Mouse (Mus musculus): Measurements from ENCODE around the gene Hmga2. TPM values are rescaled to one million over a fixed set of nuclear protein-coding genes. Genes with fewer than 3 reads are reported as not detected.
"Not testable (repeated sequence)": the region's sequence is repeated elsewhere in the genome, so short reads cannot be mapped to it uniquely, and the experiment has no call there.

Gene Hmga2
- total RNA-seq, 4 experiments from 2014 or later: not detected

DNA sequence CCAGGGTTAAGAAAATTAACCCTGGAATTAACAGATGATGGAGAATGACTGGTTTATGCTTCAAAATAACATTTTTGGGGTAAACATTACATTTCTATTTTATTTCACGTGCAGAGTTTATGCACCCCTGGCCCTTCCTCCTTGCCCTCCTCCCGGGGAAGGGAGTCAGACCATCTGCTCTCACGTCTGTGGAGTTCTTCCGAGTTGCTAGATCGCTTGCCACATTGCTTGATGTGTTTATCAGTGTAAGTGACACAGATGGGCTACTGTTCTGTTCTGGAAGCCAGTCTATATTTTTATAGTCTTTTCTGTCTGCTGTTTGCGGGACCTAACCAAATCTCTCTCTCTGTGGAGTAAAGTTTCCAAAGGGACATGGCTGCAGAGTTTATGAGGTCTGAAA, 80.7 kb downstream of the Hmga2 start:
- no peak for DNase-seq (ENCODE audit: low spot score)

DNA sequence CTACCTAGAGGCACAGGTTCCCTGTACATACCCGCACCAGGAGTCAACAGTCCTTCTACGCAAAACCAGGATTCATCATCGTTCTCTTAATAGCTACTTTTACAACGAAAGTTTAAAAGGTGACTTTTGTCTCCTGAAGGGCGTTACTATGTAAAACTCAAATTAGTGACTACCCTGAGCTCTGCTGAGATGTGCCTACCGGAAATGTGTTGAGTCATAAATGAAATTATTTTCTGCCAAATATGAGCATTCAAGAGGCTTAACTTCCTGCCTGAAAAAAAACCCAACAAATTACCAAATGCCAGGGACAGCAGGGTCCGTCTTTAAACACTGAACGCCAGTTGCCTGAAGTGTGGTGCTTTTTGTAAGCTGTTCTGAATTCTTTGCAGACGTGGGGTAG, 81.5 kb downstream of the Hmga2 start:
- no peak for DNase-seq (ENCODE audit: low spot score)

DNA sequence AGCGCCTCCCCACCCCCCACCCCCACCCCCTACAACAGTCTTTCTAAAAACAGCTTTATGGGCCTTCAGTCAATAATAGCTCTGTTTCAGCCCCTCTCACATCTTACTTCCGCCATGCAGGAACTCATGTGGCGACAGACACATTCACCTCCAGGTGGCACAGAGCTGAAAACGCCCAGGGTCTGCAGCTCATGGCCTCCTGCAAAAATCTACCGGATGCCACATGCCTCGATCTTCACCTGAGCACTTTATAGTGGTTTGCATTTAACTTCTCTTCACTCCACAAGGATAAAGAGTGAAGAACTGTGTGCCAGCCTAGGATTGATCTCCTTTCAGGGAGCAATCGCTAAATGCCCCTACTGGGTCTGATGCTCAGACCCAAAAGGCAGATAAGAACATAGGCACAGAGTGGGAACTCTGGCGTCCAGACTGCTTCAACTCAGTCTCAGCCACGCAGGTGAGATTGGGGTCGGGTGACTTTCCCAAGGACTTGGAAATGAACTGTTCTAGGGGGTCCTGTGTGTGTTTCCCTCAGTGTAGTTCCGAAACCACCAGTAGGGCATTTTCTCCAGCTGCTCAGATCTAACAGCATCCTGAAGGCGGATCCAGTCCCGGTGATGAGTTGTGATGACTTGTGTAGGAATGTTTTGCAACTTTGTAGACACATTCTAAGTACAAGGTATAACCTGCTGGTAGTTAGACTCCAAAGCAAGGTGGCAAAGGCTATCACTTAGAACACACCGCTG, 84.1 kb downstream of the Hmga2 start:
- DNase-seq (ENCODE audit: low spot score): no peak

DNA sequence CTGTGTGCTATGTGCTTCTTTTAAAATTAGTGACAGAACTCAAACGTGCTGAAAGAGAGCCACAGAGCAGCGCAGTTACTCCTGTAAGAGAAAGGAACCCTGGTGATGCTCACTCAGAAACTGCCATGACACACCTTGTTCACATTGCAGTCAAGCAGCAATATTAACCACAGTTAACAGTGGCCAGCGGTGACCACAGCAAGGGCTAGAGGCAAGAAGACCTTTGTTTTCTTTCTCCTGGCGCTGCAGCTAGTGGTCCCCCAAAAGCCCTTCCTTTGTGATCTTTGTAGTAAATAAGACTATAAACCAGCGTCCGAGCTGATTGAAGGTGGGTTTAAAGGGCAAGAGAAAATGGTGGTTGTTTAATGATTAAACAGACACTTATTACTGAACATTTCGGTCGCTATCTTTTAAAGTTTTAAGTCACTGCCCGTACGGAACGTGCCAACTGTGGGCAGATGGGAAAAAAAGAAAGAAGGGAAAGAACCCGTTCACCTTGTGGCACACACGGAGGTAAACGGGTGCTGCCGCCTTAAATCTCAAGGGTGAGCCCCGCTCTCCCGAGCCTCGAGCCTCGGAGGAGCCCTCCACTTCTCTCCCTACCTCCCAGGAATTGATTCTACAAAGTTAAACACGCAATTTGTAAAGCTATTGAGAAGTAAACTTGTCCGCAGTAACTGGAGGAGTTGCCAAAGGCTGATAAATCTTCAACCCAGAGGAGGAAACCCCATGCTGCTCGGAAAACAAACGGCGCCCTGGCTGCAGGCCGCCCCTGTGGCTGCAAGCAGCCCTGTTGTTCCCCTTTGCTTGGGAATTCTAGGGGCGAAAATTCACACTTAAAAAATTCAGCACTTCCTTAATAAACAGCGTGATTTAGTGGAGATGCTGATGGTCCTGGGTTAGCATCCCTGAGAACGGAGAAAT, 85.1 kb downstream of the Hmga2 start:
- no peak for DNase-seq (ENCODE audit: low spot score)

DNA sequence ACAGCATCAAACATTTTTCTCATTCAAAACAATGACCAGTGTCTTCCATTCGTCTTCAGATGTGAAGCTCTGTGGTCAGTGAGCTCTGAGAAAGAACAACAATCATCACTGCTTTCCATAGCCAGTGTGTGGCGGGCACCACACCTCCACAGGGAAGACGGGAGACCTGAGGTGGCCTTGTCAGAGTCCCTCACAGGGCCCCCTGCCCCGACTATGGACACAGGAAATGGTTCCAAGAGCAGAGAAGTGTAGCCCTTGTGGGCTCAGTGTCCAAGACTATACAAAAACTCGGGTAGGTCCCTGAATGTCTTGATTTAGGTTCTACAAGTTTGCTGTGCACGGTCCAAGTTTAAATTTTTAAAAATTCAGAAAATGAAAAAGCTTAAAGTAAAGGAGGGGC, 86.6 kb downstream of the Hmga2 start:
- no peak for DNase-seq (ENCODE audit: low spot score)

DNA sequence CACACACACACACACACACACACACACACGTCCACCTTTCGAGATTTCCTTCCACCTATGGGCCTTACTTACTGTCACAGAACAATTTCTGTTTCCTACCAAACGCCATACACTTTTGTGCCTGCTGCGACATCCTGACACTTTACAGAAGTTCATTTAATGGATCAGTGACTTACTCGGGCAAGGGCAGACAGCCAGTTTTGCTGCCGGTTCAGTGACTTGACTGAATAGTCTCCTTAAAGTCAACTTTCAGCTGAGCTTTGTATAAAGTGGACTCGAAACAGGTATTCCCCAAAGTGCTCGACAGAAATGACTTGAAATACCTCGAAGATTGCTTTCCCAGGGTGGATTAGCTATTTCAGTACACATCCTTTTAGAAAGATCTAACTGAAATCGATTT, 87.3 kb downstream of the Hmga2 start:
- no peak for DNase-seq (ENCODE audit: low spot score)

DNA sequence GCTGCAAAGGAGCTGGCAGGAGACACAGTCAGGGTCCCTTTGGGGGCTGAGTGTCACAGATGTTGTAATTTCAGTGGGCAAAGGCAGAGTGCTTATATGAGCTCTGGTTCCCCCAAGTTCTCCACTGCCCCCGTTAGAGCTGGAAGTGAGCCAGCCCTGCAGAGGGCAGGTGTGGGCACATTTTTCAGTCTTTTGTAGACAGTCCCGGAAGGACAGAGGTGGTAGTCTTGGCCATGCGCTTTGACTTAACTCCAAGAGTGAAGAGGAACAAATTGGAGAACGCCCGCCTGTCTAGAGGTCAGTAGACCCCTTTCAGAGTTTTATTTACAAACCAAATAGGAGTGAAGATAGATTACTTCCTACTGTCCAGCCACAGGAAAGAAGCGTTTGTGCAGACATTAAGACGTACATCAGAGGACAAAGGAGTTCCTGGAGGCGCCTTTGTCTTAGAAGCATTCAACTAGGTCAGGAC, 87.8 kb downstream of the Hmga2 start:
- no peak for DNase-seq (ENCODE audit: low spot score)

DNA sequence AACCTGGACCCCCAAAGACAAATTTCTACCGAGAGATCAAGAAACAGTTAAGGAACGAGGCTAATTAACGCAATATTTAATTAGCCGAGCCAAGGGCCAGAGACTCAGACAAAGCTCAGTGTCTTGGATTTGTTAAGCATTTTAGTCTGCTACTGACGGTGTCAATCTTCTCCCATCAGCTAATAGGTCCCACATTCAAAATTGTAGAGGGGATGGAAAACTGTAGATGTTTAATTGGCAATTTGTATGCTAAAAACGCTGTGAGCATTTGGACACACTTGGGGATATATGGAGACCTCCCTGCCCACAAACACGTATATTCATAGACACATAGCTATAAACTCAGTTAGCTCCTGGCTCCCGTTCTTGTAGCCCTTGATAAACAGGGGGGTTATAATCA, 89.2 kb downstream of the Hmga2 start:
- no peak for DNase-seq (ENCODE audit: low spot score)

DNA sequence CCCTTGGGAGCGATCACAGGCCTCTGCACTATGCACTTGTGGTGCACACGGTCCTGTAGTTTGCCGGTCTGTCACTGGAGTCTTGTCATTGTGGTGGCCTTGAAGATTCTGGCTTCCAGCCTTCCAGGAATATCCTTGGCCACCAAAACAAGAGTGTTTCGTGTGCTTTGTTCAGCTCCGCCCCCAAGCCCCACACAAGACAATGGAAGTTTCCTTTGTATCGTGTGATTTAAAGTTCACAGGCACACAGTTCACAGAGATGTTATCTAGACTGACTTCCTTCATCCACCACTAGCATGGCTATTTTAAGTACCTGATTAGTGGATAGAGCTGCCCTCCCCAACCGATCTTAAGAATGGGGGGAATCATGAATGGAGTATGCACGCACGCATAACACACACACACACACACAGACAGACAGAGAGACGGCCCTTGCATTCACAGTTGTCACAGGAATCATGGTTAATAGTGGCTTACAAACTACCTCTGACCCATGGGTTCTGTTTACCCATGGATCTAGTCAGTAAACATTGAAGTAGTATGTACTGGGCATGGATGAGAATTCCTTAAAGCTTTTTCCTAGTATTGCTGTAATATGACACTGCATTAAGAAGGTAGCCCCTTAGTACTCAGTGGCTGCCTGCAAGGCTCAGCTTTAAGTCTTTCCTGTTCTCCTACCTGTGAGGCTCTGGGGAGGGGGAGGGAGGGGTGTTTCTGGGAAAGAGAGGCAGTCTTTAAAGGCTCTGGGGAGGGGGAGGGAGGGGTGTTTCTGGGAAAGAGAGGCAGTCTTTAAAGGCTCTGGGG, 91.3 kb downstream of the Hmga2 start:
- peak; percentile 57 for DNase-seq (ENCODE audit: low spot score)

DNA sequence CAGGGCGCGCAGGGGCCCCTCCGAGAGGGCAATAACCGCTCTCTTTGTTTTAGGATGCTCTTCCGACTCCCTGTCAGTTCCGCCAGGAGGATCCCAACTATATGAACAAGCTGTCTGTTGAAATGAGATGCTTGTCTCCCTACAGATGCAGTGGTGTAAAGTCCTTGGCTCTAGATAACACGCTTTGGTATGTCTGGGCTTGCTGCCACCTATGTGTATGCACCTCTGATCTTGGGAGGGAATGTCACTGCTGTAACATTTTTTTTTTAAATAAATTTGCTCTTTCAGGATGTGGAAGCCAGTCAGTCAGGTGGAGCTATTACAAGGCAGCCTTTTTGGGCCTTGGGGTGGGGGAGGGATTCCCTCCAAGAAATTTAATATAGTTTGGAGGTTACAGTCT, 92.2 kb downstream of the Hmga2 start:
- no peak for DNase-seq (ENCODE audit: low spot score)

DNA sequence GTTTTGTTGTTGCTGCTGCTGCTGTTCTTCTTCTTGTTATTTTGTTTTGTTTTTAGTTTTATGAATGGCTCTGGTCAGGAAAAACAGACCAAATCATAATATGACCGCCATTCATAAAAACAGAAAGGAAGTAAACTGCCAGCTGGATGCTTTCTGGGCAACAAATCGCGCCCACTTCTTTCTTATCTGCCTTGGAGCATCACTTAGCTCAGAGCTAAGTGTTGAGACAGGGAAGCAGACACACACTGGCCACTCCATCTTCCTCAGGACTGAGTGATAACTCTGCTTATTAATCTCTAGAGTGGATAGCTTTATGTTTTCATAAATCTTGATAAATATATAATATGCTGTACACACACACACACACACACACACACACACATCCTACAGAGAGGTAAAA, 98.5 kb downstream of the Hmga2 start:
- no peak for DNase-seq (ENCODE audit: low spot score)

DNA sequence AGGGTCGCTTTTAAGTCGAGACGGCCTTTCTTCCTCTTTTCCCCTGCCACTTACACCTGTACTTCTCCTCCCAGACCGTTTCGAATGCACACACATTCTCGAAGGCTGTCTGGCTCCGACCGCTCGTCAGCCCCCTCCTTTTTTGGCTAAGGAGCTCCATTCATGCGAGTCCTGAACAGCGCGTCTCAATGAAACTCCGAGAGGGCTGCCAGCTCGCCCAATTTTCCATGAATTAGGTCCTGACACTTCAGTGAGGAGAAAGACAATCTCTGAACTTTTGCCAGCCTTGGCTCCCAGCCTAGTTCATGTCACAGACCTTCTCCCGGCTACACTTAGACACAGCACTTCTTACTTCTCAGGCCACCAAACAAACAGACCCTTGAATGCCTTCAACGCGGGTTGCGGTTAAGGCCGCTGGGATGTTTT, 98.9 kb downstream of the Hmga2 start:
- DNase-seq (ENCODE audit: low spot score): peak; percentile 72

DNA sequence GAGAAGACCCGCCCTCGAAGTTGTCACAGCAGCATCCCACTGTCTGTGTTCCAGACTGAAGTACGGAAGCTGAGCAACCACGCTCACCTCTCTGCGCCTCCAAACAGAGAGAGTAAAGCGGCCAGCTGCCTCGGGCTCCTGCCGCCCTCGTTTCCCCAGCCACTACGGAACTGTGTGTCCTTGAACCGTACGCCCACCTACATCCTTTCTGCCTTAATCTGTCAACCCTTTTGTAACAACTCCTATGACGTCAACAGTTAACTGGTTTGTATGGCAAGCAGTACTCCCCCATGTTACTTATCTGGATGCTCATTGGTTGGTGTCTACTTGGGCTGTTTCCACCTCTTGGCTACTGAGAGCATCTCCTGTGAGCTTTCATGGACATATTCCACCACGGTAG, 100.8 kb downstream of the Hmga2 start:
- no peak for DNase-seq (ENCODE audit: low spot score)

DNA sequence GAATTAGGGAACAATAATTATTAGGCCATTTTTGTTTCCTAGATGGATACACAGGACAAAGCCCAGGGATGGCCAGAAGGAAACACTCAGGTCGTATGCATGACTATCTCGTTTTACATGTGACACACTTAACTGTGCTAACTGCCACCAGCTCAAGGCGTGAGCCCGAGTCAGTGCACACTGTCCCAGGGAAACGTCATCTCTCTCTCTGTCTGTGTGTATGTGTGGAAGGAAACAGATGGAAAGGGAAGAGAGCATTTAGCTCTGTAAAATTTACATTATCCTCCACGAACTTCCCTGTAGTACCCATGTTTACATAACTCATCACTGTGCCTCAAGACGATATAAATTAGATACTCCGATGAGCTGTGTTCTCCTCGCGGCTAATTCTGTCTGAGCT, 105.1 kb downstream of the Hmga2 start:
- no peak for DNase-seq (ENCODE audit: low spot score)

DNA sequence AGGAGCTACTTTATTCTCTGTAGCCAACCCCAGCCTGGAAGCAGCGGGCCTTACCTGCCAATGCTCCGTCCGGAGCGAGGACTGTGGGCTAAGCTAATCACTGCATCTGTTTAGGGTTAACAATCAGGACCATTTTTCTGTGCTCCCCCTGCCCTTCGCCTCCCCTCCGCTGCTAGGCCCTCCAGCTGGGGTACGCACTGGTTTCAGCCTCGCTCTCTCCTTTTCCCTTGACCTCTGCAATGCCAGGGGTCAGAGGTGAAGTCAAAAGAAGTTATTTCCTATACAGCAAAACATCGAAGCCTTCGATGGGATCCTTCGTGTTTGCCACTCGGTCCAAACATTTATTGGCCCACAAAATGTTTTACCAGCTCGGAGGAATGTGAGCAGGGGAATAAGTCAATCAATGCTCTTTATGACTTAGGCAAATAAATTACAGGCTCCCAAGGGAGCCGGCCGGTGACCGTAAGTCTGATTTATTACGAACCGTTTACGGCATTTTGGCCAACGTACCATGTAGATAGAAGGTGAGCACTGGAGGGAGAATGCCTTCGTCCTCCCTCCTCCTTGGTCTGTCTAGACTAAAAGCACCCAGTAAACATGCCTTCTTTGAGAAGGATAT, 107.0 kb downstream of the Hmga2 start:
- DNase-seq (ENCODE audit: low spot score): no peak

DNA sequence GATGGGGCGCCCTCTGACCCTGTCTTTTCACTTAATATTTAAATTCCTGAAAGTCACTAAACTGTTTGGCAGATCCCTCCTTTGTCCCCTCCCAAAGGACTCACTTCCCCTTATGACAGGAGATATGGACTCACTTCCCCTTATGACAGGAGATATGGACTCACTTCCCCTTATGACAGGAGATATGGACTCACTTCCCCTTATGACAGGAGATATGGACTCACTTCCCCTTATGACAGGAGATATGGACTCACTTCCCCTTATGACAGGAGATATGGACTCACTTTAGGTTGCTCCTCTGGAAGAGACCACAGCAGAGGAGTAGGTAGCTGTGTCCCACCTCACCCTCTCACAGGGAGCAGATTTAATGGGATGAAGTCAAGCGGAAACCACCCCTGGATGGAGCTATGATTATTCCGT, 110.1 kb downstream of the Hmga2 start:
- not testable (repeated sequence) for DNase-seq (ENCODE audit: low spot score)

DNA sequence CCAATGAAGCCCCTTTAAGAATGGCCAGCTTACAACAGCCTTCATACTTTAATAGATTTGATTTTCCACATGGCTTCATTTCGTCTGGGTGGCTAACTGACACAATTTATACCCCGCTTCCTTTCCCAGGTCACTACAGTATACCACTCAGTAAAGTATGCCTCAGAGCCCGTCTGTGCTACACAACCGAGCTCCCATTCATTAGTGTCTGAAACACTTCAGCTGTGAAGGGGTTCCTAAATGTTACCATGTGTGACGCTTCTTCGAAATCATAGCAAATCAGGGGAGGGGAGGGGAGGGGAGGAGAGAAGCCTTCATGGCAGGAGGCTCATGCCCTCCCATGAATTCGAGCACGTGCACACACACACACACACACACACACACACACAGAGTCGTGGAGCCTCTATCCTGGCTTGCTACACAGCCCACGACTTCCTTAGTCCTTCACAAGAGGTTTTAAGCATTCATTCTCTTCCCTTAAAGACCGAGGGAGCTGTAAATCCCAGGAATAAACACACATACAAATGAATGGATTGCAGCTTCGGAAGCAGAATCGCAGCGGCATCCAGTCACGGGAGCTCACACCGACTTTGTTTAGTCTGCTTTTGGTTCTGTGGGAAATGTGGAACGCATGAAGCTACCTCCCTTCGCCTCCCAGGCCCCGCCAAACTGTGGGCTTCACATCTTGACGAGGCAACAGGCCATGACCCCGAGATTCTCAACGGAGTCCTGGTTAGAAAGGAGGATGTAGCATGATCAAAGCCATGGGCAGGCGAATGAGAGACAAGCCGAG, 110.7 kb downstream of the Hmga2 start:
- DNase-seq (ENCODE audit: low spot score): no peak

DNA sequence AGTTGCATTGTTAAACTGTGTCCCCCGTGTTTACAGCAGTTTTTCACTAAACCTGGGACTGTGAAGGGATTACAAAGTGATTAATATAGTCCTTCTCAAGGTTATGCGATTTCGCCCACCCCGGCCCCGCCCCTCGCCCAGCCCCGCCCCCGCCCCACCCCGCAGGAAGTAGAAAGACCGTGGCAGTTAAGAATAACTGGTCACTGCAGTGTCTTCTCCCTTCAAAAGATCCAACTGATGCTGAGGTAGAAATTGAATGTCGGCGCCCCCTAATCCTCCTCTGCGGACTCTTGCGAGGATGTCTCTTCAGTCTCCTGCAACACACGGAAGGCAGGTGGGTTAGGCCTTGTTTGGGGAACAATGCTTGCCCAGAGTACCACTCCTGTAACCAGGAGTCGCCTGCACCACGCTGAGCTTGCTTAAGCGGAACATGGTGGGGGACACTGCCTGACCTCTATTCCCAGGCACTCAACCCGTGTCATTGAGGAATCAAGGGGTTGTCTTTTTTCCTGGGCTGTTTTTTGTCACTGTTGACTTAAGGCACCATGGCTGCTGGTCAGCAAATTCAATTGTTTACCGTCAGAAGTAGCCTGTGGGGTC, 112.2 kb downstream of the Hmga2 start:
- no peak for DNase-seq (ENCODE audit: low spot score)

DNA sequence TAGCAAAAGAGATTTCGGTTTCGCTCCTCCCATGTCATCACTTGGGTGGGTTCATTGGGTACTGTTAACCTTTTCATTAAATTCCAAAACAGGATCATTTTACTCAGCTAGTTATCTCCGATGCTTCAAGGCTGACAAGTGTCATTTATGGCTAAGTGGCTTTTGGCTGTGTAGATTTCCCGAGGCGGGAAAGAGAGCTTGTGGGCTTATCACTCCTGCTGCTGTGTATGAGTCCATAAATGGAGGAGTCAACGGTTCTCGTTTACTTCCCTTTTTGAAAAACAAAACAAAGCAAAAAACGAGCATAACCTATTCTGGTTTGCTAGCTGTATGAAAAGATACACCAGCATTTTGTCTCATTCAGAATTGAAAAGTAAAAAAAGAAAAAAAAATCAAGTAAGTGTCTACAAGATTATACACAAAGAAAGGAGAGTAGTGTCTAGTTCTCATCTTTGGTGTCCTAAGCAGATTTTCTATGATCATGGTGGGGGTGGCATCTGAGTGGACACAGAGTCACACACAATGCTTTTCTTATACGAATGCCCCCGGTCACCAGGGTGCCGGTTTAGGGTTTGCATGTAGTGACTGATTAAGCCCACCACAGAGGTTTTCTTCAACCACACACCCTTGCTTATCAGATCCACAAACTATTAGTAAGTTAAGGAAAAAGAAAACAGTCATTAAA, 112.8 kb downstream of the Hmga2 start:
- DNase-seq (ENCODE audit: low spot score): not testable (repeated sequence)
